Mouse (Mus musculus): ENCODE data around the gene Crocc2.

Crocc2 gene

GRCm38 (mm10) chr1:93271751-93272150, 103.2 kb downstream of the Crocc2 start:
- DNase-seq (ENCODE audit: low spot score in 2 of 2) = no peak

- DNase-seq (ENCODE audit: low spot score in 2 of 2) = no peak
Measured at GRCm38 (mm10) chr1:93272409-93272821, 103.9 kb downstream of the Crocc2 start.

- DNase-seq (ENCODE audit: low spot score in 2 of 2) = no peak
Measured at GRCm38 (mm10) chr1:93275561-93275960, 107.0 kb downstream of the Crocc2 start.

GRCm38 (mm10) chr1:93277041-93277440, 108.5 kb downstream of the Crocc2 start:
- DNase-seq (ENCODE audit: low spot score in 2 of 2) = no peak

All from urinary bladder, postnatal 4 days (tissue).